16 mouse cellular contexts compared by ENCODE assay signal in the genomic region with DNA sequence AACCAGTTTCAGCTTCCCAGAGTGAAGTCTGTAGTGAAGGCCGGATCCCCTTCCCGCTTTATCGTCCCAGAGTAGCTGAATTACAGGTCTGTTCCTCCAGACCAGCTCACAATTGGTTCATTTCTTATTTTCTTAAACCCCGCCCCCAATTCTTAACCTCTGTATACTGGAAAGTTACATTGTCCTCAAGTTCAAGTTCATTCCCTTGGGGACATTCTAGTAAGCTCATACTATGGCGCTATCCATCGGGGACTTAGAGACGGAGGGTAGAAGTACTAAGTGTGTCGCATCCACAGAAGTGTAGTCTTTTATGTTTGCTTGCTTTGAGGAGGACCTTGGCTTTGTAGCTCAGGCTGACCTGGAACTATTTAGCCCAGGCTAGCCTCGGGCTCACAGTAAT. TPM values are rescaled to one million over a fixed set of nuclear protein-coding genes. Genes with fewer than 3 reads are reported as not detected.
DNase-seq lines count a peak whose midpoint lies in the region; ATAC-seq and TF ChIP-seq lines count a peak whose summit lies in the region.
"Had no signal": no experiment of that assay in that cellular context is flagged by ENCODE, and none has a peak within 500 bp of the region (broad histone marks: within the 10 kb centered on the region; RNA-seq: fewer than 3 reads in every experiment).

No protein-coding gene starts in this region.

- H3K9me3 ChIP-seq in megakaryocyte, embryonic 14.5 days, result no peaks in the 10 kb centered on the region
- no peaks in the 10 kb centered on the region for H3K9me3 ChIP-seq in liver, embryonic 11.5 days (ENCODE audit: control insufficient read depth, low read length)
- H3K9me3 ChIP-seq: intestine, embryonic 15.5 days had no signal

- TF ChIP-seq EP300 in heart, adult 2 months (IDR thresholded peaks at IDR 0.05; ENCODE audit: insufficient read depth, low read depth, low read length), result no peak

- H3K36me3 ChIP-seq in heart, adult 2 months (ENCODE audit: control insufficient read depth, insufficient read depth, low read length), result peaks cover 22% of the 10 kb centered on the region
- H3K36me3 ChIP-seq in megakaryocyte, embryonic 14.5 days (replicated peaks; ENCODE audit: low read length), result peaks cover 53% of the 10 kb centered on the region
- H3K36me3 ChIP-seq in liver, embryonic 11.5 days (ENCODE audit: control insufficient read depth, insufficient read depth, low read length), result peaks cover 16% of the 10 kb centered on the region; the same call in 1 of the 2 replicates

- no peak overlapping the region for H3K9ac ChIP-seq in heart, adult 2 months (ENCODE audit: low read depth, low read length)
- no peak overlapping the region for H3K9ac ChIP-seq in liver, embryonic 11.5 days (ENCODE audit: low read depth, low read length)
- H3K9ac ChIP-seq: intestine, embryonic 15.5 days had no signal

- H3K4me2 ChIP-seq in liver, embryonic 11.5 days, result peak overlapping the region; percentile 76
- H3K4me2 ChIP-seq: intestine, embryonic 15.5 days had no signal

- H3K79me2 ChIP-seq in heart, adult 2 months (replicated peaks; ENCODE audit: control insufficient read depth, insufficient read depth, low read length), result peaks cover 9% of the 10 kb centered on the region

- ATAC-seq in megakaryocyte, adult 5-6 weeks (ENCODE audit: poor library complexity, severe bottlenecking), result no peak
- no peak for ATAC-seq in liver, embryonic 11.5 days (replicated peaks; ENCODE audit: low FRiP score)
- ATAC-seq in frontal cortex, adult (ENCODE audit: low TSS enrichment), result no peak
- ATAC-seq: forebrain, embryonic 14.5 days; intestine, embryonic 15.5 days; Patski had no signal

- TF ChIP-seq POLR2A in heart, adult 2 months (IDR thresholded peaks at IDR 0.05; ENCODE audit: insufficient read depth, low read depth, low read length), result no peak

- no peak for TF ChIP-seq CTCF in heart, adult 2 months (IDR thresholded peaks at IDR 0.05)

- intact Hi-C loops in heart, adult 2 months (cut with DNase I), result loop anchor here (5.0 to 10.0 kb wide), 2 partner anchors 117 to 409 kb away; a partner anchor contains a TSS
- intact Hi-C loops in heart, postnatal 36 days (cut with DNase I), result loop anchor here (5.0 to 10.0 kb wide), 3 partner anchors 232 to 361 kb away; a partner anchor contains a TSS

- DNase-seq in heart, adult 2 months, result peak in 1 of 2 experiments; percentile 6
- no peak for DNase-seq in heart, postnatal 36 days
- peak; percentile 20 for DNase-seq in liver, embryonic 11.5 days (ENCODE audit: low spot score)
- no peak for DNase-seq in adrenal gland, postnatal 4 days (ENCODE audit: low spot score in 2 of 2)
- DNase-seq: left cerebral cortex, postnatal 4 days; lung, adult 2 months; midbrain, embryonic 14.5 days; thymus, postnatal 4 days had no signal

- H3K4me3 ChIP-seq in heart, adult 2 months, result no peak overlapping the region
- peak overlapping the region; percentile 94 for H3K4me3 ChIP-seq in megakaryocyte, embryonic 14.5 days (replicated peaks)
- no peak overlapping the region for H3K4me3 ChIP-seq in liver, embryonic 11.5 days (ENCODE audit: low read depth, low read length)
- H3K4me3 ChIP-seq: intestine, embryonic 15.5 days had no signal

- peak overlapping the region; percentile 94 for H3K27ac ChIP-seq in heart, adult 2 months
- H3K27ac ChIP-seq in liver, embryonic 11.5 days (ENCODE audit: low read depth, low read length), result peak overlapping the region; percentile 8; the same call in 1 of the 2 replicates
- H3K27ac ChIP-seq: intestine, embryonic 15.5 days; macrophage had no signal

- peaks cover 12% of the 10 kb centered on the region for H3K4me1 ChIP-seq in heart, adult 2 months (ENCODE audit: control insufficient read depth, insufficient read depth, low read length)
- H3K4me1 ChIP-seq in megakaryocyte, embryonic 14.5 days, result peaks cover 66% of the 10 kb centered on the region
- H3K4me1 ChIP-seq in liver, embryonic 11.5 days (replicated peaks; ENCODE audit: control insufficient read depth, insufficient read depth, low read length), result peaks cover 17% of the 10 kb centered on the region

- H3K27me3 ChIP-seq in heart, adult 2 months (ENCODE audit: control insufficient read depth, insufficient read depth, low read length), result no peaks in the 10 kb centered on the region
- no peaks in the 10 kb centered on the region for H3K27me3 ChIP-seq in megakaryocyte, embryonic 14.5 days (replicated peaks)
- no peaks in the 10 kb centered on the region for H3K27me3 ChIP-seq in liver, embryonic 11.5 days (replicated peaks; ENCODE audit: control insufficient read depth, insufficient read depth, low read length)
- H3K27me3 ChIP-seq: intestine, embryonic 15.5 days; Patski had no signal

- WGBS in heart, adult 2 months, result 89% methylated on average over 9 of the region's 9 CpGs
- WGBS in liver, embryonic 11.5 days, result 91% methylated on average over 9 of the region's 9 CpGs

RNA-seq across cellular contexts. Expression of a gene that starts 2.8 kb away (rescaled TPM):
- 1 to 10 TPM; 7.2 to 7.8 TPM for total RNA-seq in heart, adult 2 months (2021)
- 7.7 and 9.2 TPM in 2 replicates for polyA plus RNA-seq in heart, adult 2 months (2012; rRNA removed)
- total RNA-seq in heart, postnatal 36 days (2021), result 10 to 100 TPM in 1 of 2 experiments, 1 to 10 TPM in 1; 10.0 to 10.5 TPM
- 18.6 and 29.6 TPM in 2 replicates for polyA plus RNA-seq in megakaryocyte, embryonic 14.5 days (2012; ENCODE audit: insufficient read depth, low replicate concordance)
- 13.9 and 14.1 TPM in 2 replicates for total RNA-seq in megakaryocyte, adult 5-6 weeks (2015)
- total RNA-seq in megakaryocyte, adult 5-6 weeks (2017), result 15.9 and 16.9 TPM in 2 replicates
- 10.5 and 11.6 TPM in 2 replicates for polyA plus RNA-seq in liver, embryonic 11.5 days (2014; fragmentation: Nextera tagmentation; extraction: Ambion mirVana)
- total RNA-seq in adrenal gland, postnatal 4 days (2021), result 10 to 100 TPM; 18.8 to 21.5 TPM

RNA-seq across cellular contexts. Expression of a gene that starts 7.1 kb away (rescaled TPM):
- total RNA-seq in heart, adult 2 months (2021), result 100 to 1,000 TPM; 304 to 322 TPM
- 85.7 and 184 TPM in 2 replicates for polyA plus RNA-seq in heart, adult 2 months (2012; rRNA removed)
- total RNA-seq in heart, postnatal 36 days (2021), result 100 to 1,000 TPM; 276 to 293 TPM
- not detected in 2 replicates for polyA plus RNA-seq in megakaryocyte, embryonic 14.5 days (2012; ENCODE audit: insufficient read depth, low replicate concordance)
- total RNA-seq in megakaryocyte, adult 5-6 weeks (2015), result 0.05 TPM in 1 of 2 replicates, not detected in the other
- total RNA-seq in megakaryocyte, adult 5-6 weeks (2017), result 0.11 TPM in 1 of 2 replicates, not detected in the other
- polyA plus RNA-seq in liver, embryonic 11.5 days (2014; fragmentation: Nextera tagmentation; extraction: Ambion mirVana), result 0.19 and 0.21 TPM in 2 replicates
- total RNA-seq in adrenal gland, postnatal 4 days (2021), result 1 to 10 TPM; 2.4 to 4.5 TPM
- polyA plus RNA-seq: kidney, embryonic 14.5 days; Patski had no signal

Comparison
In these comparisons a context has a peak if more than half of its experiments do, and no peak if none do; other contexts are left out.
1. RNA of a gene that starts 7.1 kb away (total RNA-seq): 304 to 322 TPM in heart, adult 2 months and 276 to 293 TPM in heart, postnatal 36 days; 2.4 to 4.5 TPM in adrenal gland, postnatal 4 days and 0.05 to 0.11 TPM in megakaryocyte, adult 5-6 weeks; every median in the first group is over 10 times any median in the second.